Mouse (Mus musculus): ENCODE data around the gene Fam136a. TPM values are rescaled to one million over a fixed set of nuclear protein-coding genes. Genes with fewer than 3 reads are reported as not detected.
A peak's percentile ranks its signal among the peaks of the same experiment; 100 is the strongest.
"Not testable (repeated sequence)": the region's sequence is repeated elsewhere in the genome, so short reads cannot be mapped to it uniquely, and the experiment has no call there.

The Fam136a gene
- total and polyA plus RNA-seq, 3 experiments = 152 to 339 (median 160) TPM

DNA sequence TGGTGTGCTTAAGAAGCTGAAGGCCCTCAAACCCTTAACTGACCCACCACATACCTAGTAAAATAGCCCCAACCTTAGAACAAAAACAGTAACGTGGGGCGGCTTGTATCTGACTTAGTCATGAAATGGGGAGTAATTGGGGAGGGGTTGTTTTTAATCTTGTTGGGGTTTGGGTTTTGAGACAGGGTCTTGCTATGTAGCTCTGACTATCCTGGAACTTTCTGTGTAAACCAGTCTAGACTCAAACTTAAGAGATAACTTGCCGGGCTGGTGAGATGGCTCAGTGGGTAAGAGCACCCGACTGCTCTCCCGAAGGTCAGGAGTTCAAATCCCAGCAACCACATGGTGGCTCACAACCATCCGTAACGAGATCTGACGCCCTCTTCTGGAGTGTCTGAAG is 14.7 kb downstream of the Fam136a start:
- H3K4me2 ChIP-seq (ENCODE audit: insufficient read depth, low read depth, poor library complexity, severe bottlenecking); H3K27me3 ChIP-seq (replicated peaks); H3K27ac ChIP-seq (ENCODE audit: insufficient read depth, low read depth); in situ Hi-C loops (cut with MboI; ENCODE audit: low pct_ligation_motif_present, low pct_unique_long_range_greater_than_20kb, low sequenced_read_pairs); H3K9me3 ChIP-seq (replicated peaks; ENCODE audit: low read length); DNase-seq (ENCODE audit: extremely low read depth); dilution Hi-C loops (cut with MboI; ENCODE audit: extremely low pct_ligation_motif_present, extremely low pct_unique_long_range_greater_than_20kb, low sequenced_read_pairs); H3K4me3 ChIP-seq (replicated peaks in 1 of 3; ENCODE audit: low read depth in 2 of 3, low read length in 2 of 3, poor library complexity in 1 of 3); H3K4me1 ChIP-seq (ENCODE audit: control insufficient read depth in 1 of 2, insufficient read depth in 2 of 2); H3K79me2 ChIP-seq (replicated peaks; ENCODE audit: control insufficient read depth, extremely low read depth, insufficient read depth, poor library complexity, severe bottlenecking); H3K9ac ChIP-seq (ENCODE audit: insufficient read depth, low read depth): not testable (repeated sequence)
- peaks cover 30 to 50% of the 10 kb centered on the region in 2 experiments for H3K36me3 ChIP-seq (replicated peaks in 1 of 2; ENCODE audit: control insufficient read depth in 1 of 2, insufficient read depth in 1 of 2, low read length in 1 of 2)
- TF ChIP-seq TBP (conservative IDR thresholded peaks at IDR 0.05; ENCODE audit: low read depth, low read length) = peak; percentile 94

DNA sequence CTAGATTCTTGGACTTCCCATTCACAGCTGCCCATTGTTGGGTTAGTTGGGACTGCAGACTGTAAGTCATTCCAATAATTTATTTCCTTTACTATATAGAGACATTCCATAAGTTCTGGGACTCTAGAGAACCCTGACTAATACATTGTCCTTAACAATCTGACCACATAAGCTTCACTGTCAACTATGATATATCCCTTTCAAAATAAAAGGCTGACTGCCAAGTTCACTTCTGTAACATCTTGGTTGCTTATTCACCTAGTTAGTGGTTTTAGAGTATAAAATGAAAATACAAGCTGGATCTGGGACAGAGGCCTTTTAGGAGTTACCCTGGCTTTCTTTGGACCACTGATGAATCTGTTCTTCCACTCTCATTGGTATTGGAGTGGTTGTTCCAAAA is 17.1 kb downstream of the Fam136a start:
- Histone ChIP-seq H3K27ac (ENCODE audit: insufficient read depth, low read depth) (no peak overlapping the region), H3K79me2 (replicated peaks; ENCODE audit: control insufficient read depth, extremely low read depth, insufficient read depth, poor library complexity, severe bottlenecking) (no peaks in the 10 kb centered on the region), H3K4me1 (ENCODE audit: control insufficient read depth in 1 of 2, insufficient read depth in 2 of 2) (no peaks in the 10 kb centered on the region), H3K36me3 (replicated peaks in 1 of 2; ENCODE audit: control insufficient read depth in 1 of 2, insufficient read depth in 1 of 2, low read length in 1 of 2) (peaks cover 15 to 37% of the 10 kb centered on the region in 2 experiments), H3K9me3 (replicated peaks; ENCODE audit: low read length) (no peaks in the 10 kb centered on the region), H3K4me2 (ENCODE audit: insufficient read depth, low read depth, poor library complexity, severe bottlenecking) (no peak overlapping the region), H3K9ac (ENCODE audit: insufficient read depth, low read depth) (no peak overlapping the region), H3K27me3 (replicated peaks) (no peaks in the 10 kb centered on the region), H3K4me3 (replicated peaks in 1 of 3; ENCODE audit: low read depth in 2 of 3, low read length in 2 of 3, poor library complexity in 1 of 3) (no peak overlapping the region)
- dilution Hi-C loops (cut with MboI; ENCODE audit: extremely low pct_ligation_motif_present, extremely low pct_unique_long_range_greater_than_20kb, low sequenced_read_pairs) = no loop called here
- no peak for TF ChIP-seq SMC3 (IDR thresholded peaks at IDR 0.05; ENCODE audit: low read depth, low read length)
- TF ChIP-seq POLR2AphosphoS2 (IDR thresholded peaks at IDR 0.05; ENCODE audit: low read depth, low read length) = no peak
- in situ Hi-C loops (cut with MboI; ENCODE audit: low pct_ligation_motif_present, low pct_unique_long_range_greater_than_20kb, low sequenced_read_pairs) = no loop called here
- no peak for DNase-seq (ENCODE audit: extremely low read depth)

DNA sequence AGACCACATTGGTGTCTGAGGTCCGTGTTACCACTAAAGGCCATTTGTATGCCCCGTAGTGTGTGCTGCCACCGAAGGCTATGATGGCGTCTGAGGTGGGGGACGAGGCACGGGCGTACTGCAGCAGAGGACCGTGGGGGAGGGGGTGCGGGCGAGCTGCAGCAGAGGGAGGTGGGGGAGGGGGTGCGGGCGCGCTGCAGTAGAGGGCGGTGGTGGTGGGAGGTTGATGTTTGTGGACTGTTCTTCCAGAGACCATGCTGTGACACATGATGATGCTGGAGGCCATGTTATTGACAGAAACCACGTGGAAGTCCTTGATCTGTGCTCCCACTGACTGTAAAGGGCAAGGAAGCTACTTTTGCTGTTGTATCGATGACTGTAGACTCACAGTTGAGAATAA is 17.9 kb downstream of the Fam136a start:
- Histone ChIP-seq H3K4me1 (ENCODE audit: control insufficient read depth in 1 of 2, insufficient read depth in 2 of 2) (no peaks in the 10 kb centered on the region), H3K4me2 (ENCODE audit: insufficient read depth, low read depth, poor library complexity, severe bottlenecking) (no peak overlapping the region), H3K79me2 (replicated peaks; ENCODE audit: control insufficient read depth, extremely low read depth, insufficient read depth, poor library complexity, severe bottlenecking) (no peaks in the 10 kb centered on the region), H3K27ac (ENCODE audit: insufficient read depth, low read depth) (no peak overlapping the region), H3K4me3 (replicated peaks in 1 of 3; ENCODE audit: low read depth in 2 of 3, low read length in 2 of 3, poor library complexity in 1 of 3) (no peak overlapping the region), H3K9ac (ENCODE audit: insufficient read depth, low read depth) (no peak overlapping the region), H3K9me3 (replicated peaks; ENCODE audit: low read length) (no peaks in the 10 kb centered on the region), H3K36me3 (replicated peaks in 1 of 2; ENCODE audit: control insufficient read depth in 1 of 2, insufficient read depth in 1 of 2, low read length in 1 of 2) (peaks cover 13 to 36% of the 10 kb centered on the region in 2 experiments), H3K27me3 (replicated peaks) (no peaks in the 10 kb centered on the region)
- DNase-seq (ENCODE audit: extremely low read depth) = no peak
- in situ Hi-C loops (cut with MboI; ENCODE audit: low pct_ligation_motif_present, low pct_unique_long_range_greater_than_20kb, low sequenced_read_pairs) = no loop called here
- no peak for TF ChIP-seq TCF12 (IDR thresholded peaks at IDR 0.05; ENCODE audit: low read depth, low read length)
- TF ChIP-seq MYC (IDR thresholded peaks at IDR 0.05; ENCODE audit: low read depth, low read length) = no peak
- no peak for TF ChIP-seq MAX (IDR thresholded peaks at IDR 0.05; ENCODE audit: low read length)
- no peak for TF ChIP-seq IRF4 (IDR thresholded peaks at IDR 0.05; ENCODE audit: low read depth, low read length)
- no peak for TF ChIP-seq MAZ (IDR thresholded peaks at IDR 0.05; ENCODE audit: low read depth, low read length)
- TF ChIP-seq POLR2AphosphoS2 (IDR thresholded peaks at IDR 0.05; ENCODE audit: low read depth, low read length) = no peak
- no peak for TF ChIP-seq ZKSCAN1 (IDR thresholded peaks at IDR 0.05; ENCODE audit: borderline replicate concordance, low read depth, low read length)
- TF ChIP-seq MAFK (IDR thresholded peaks at IDR 0.05; ENCODE audit: insufficient replicate concordance, low read length) = no peak
- no peak for TF ChIP-seq MEF2A (IDR thresholded peaks at IDR 0.05; ENCODE audit: borderline replicate concordance, low read depth, low read length)
- TF ChIP-seq JUND (conservative IDR thresholded peaks at IDR 0.05; ENCODE audit: low read depth, low read length) = no peak
- no peak for TF ChIP-seq TBP (conservative IDR thresholded peaks at IDR 0.05; ENCODE audit: low read depth, low read length)
- no peak for TF ChIP-seq ETS1 (conservative IDR thresholded peaks at IDR 0.05; ENCODE audit: low read depth, low read length)
- TF ChIP-seq UBTF (IDR thresholded peaks at IDR 0.05; ENCODE audit: low read depth, low read length) = no peak
- TF ChIP-seq E2F4 (IDR thresholded peaks at IDR 0.05; ENCODE audit: insufficient replicate concordance, low read depth, low read length) = no peak
- no peak for TF ChIP-seq USF2 (conservative IDR thresholded peaks at IDR 0.05; ENCODE audit: low read depth, low read length)
- TF ChIP-seq CHD2 (IDR thresholded peaks at IDR 0.05; ENCODE audit: low read length) = no peak
- no peak for TF ChIP-seq ZC3H11A (IDR thresholded peaks at IDR 0.05; ENCODE audit: low read depth, low read length)
- no peak for TF ChIP-seq NRF1 (IDR thresholded peaks at IDR 0.05; ENCODE audit: low read depth, low read length)
- TF ChIP-seq ZMIZ1 (IDR thresholded peaks at IDR 0.05; ENCODE audit: low read depth, low read length) = no peak
- dilution Hi-C loops (cut with MboI; ENCODE audit: extremely low pct_ligation_motif_present, extremely low pct_unique_long_range_greater_than_20kb, low sequenced_read_pairs) = no loop called here

Data from CH12.LX (cell line).